Mouse (Mus musculus): Measurements from ENCODE around the gene Sppl3. TPM values are rescaled to one million over a fixed set of nuclear protein-coding genes. Genes with fewer than 3 reads are reported as not detected.

Sppl3 gene
- polyA plus RNA-seq, 1 experiment from 2014 or later = 24.0 TPM

- Histone ChIP-seq H3K4me2 (ENCODE audit: low read length) (no peak overlapping the region), H3K27me3 (replicated peaks; ENCODE audit: control insufficient read depth, insufficient read depth, low read length) (no peaks in the 10 kb centered on the region), H3K9me3 (replicated peaks; ENCODE audit: control insufficient read depth, low read length) (no peaks in the 10 kb centered on the region), H3K36me3 (ENCODE audit: control insufficient read depth, insufficient read depth, low read length) (no peaks in the 10 kb centered on the region), H3K4me3 (ENCODE audit: low read depth, low read length) (no peak overlapping the region), H3K9ac (ENCODE audit: low read length) (no peak overlapping the region), H3K27ac (ENCODE audit: low read depth, low read length) (no peak overlapping the region), H3K4me1 (ENCODE audit: control insufficient read depth, insufficient read depth, low read length) (peaks cover 3% of the 10 kb centered on the region)
- DNase-seq (ENCODE audit: low spot score) = no peak
- no peak for ATAC-seq
- 80% methylated on average over 2 of the region's 2 CpGs for WGBS
Observed at GRCm38 (mm10) chr5:115018270-115018669, 7.3 kb downstream of the Sppl3 start.

- no peaks in the 10 kb centered on the region for H3K9me3 ChIP-seq (replicated peaks; ENCODE audit: control insufficient read depth, low read length)
- H3K9ac ChIP-seq (ENCODE audit: low read length) = no peak overlapping the region
- ATAC-seq = no peak
- no peak overlapping the region for H3K4me2 ChIP-seq (ENCODE audit: low read length)
- H3K36me3 ChIP-seq (ENCODE audit: control insufficient read depth, insufficient read depth, low read length) = no peaks in the 10 kb centered on the region
- DNase-seq (ENCODE audit: low spot score) = no peak
- no peak overlapping the region for H3K27ac ChIP-seq (ENCODE audit: low read depth, low read length)
- H3K4me1 ChIP-seq (ENCODE audit: control insufficient read depth, insufficient read depth, low read length) = no peaks in the 10 kb centered on the region
- WGBS = 81% methylated on average over 4 of the region's 4 CpGs
- H3K27me3 ChIP-seq (replicated peaks; ENCODE audit: control insufficient read depth, insufficient read depth, low read length) = no peaks in the 10 kb centered on the region
- H3K4me3 ChIP-seq (ENCODE audit: low read depth, low read length) = no peak overlapping the region
Observed at GRCm38 (mm10) chr5:115018813-115019212, 7.9 kb downstream of the Sppl3 start.

- Histone ChIP-seq H3K27me3 (replicated peaks; ENCODE audit: control insufficient read depth, insufficient read depth, low read length) (no peaks in the 10 kb centered on the region), H3K9me3 (replicated peaks; ENCODE audit: control insufficient read depth, low read length) (no peaks in the 10 kb centered on the region), H3K4me1 (ENCODE audit: control insufficient read depth, insufficient read depth, low read length) (no peaks in the 10 kb centered on the region), H3K4me2 (ENCODE audit: low read length) (no peak overlapping the region), H3K9ac (ENCODE audit: low read length) (no peak overlapping the region), H3K27ac (ENCODE audit: low read depth, low read length) (no peak overlapping the region), H3K4me3 (ENCODE audit: low read depth, low read length) (no peak overlapping the region), H3K36me3 (ENCODE audit: control insufficient read depth, insufficient read depth, low read length) (no peaks in the 10 kb centered on the region)
- WGBS = 95% methylated on average over 7 of the region's 7 CpGs
- no peak for ATAC-seq
- no peak for DNase-seq (ENCODE audit: low spot score)
Observed at GRCm38 (mm10) chr5:115022021-115022420, 11.1 kb downstream of the Sppl3 start.

GRCm38 (mm10) chr5:115026170-115026569, 15.2 kb downstream of the Sppl3 start:
- DNase-seq (ENCODE audit: low spot score) = no peak
- Histone ChIP-seq H3K4me1 (ENCODE audit: control insufficient read depth, insufficient read depth, low read length) (no peaks in the 10 kb centered on the region), H3K9me3 (replicated peaks; ENCODE audit: control insufficient read depth, low read length) (no peaks in the 10 kb centered on the region), H3K4me2 (ENCODE audit: low read length) (no peak overlapping the region), H3K36me3 (ENCODE audit: control insufficient read depth, insufficient read depth, low read length) (no peaks in the 10 kb centered on the region), H3K27ac (ENCODE audit: low read depth, low read length) (no peak overlapping the region), H3K4me3 (ENCODE audit: low read depth, low read length) (no peak overlapping the region), H3K9ac (ENCODE audit: low read length) (no peak overlapping the region), H3K27me3 (replicated peaks; ENCODE audit: control insufficient read depth, insufficient read depth, low read length) (no peaks in the 10 kb centered on the region)
- ATAC-seq = no peak
- 82% methylated on average over 4 of the region's 4 CpGs for WGBS

- ATAC-seq (no peak), DNase-seq (ENCODE audit: low spot score) (no peak)
- H3K27me3 ChIP-seq (replicated peaks; ENCODE audit: control insufficient read depth, insufficient read depth, low read length) = no peaks in the 10 kb centered on the region
- H3K9ac ChIP-seq (ENCODE audit: low read length) = no peak overlapping the region
- WGBS = 95% methylated on average over 3 of the region's 3 CpGs
- H3K9me3 ChIP-seq (replicated peaks; ENCODE audit: control insufficient read depth, low read length) = no peaks in the 10 kb centered on the region
- H3K27ac ChIP-seq (ENCODE audit: low read depth, low read length) = no peak overlapping the region
- no peaks in the 10 kb centered on the region for H3K36me3 ChIP-seq (ENCODE audit: control insufficient read depth, insufficient read depth, low read length)
- no peak overlapping the region for H3K4me3 ChIP-seq (ENCODE audit: low read depth, low read length)
- no peaks in the 10 kb centered on the region for H3K4me1 ChIP-seq (ENCODE audit: control insufficient read depth, insufficient read depth, low read length)
- no peak overlapping the region for H3K4me2 ChIP-seq (ENCODE audit: low read length)
Observed at GRCm38 (mm10) chr5:115027109-115027508, 16.2 kb downstream of the Sppl3 start.

GRCm38 (mm10) chr5:115028920-115029319, 18.0 kb downstream of the Sppl3 start:
- Histone ChIP-seq H3K9ac (ENCODE audit: low read length) (no peak overlapping the region), H3K4me3 (ENCODE audit: low read depth, low read length) (no peak overlapping the region), H3K4me2 (ENCODE audit: low read length) (no peak overlapping the region), H3K27ac (ENCODE audit: low read depth, low read length) (no peak overlapping the region), H3K27me3 (replicated peaks; ENCODE audit: control insufficient read depth, insufficient read depth, low read length) (no peaks in the 10 kb centered on the region), H3K9me3 (replicated peaks; ENCODE audit: control insufficient read depth, low read length) (no peaks in the 10 kb centered on the region), H3K36me3 (ENCODE audit: control insufficient read depth, insufficient read depth, low read length) (no peaks in the 10 kb centered on the region), H3K4me1 (ENCODE audit: control insufficient read depth, insufficient read depth, low read length) (no peaks in the 10 kb centered on the region)
- ATAC-seq = no peak
- no peak for DNase-seq (ENCODE audit: low spot score)
- 90% methylated on average over 4 of the region's 4 CpGs for WGBS

- no peak overlapping the region for H3K4me2 ChIP-seq (ENCODE audit: low read length)
- no peak for ATAC-seq
- no peak overlapping the region for H3K4me3 ChIP-seq (ENCODE audit: low read depth, low read length)
- 87% methylated on average over 3 of the region's 3 CpGs for whole genome bisulfite sequencing
- no peaks in the 10 kb centered on the region for H3K36me3 ChIP-seq (ENCODE audit: control insufficient read depth, insufficient read depth, low read length)
- no peaks in the 10 kb centered on the region for H3K27me3 ChIP-seq (replicated peaks; ENCODE audit: control insufficient read depth, insufficient read depth, low read length)
- H3K4me1 ChIP-seq (ENCODE audit: control insufficient read depth, insufficient read depth, low read length) = no peaks in the 10 kb centered on the region
- no peaks in the 10 kb centered on the region for H3K9me3 ChIP-seq (replicated peaks; ENCODE audit: control insufficient read depth, low read length)
- H3K27ac ChIP-seq (ENCODE audit: low read depth, low read length) = no peak overlapping the region
- no peak overlapping the region for H3K9ac ChIP-seq (ENCODE audit: low read length)
- DNase-seq (ENCODE audit: low spot score) = no peak
Observed at GRCm38 (mm10) chr5:115029509-115029908, 18.6 kb downstream of the Sppl3 start.

GRCm38 (mm10) chr5:115031576-115031975, 20.6 kb downstream of the Sppl3 start:
- Histone ChIP-seq H3K27ac (ENCODE audit: low read depth, low read length) (no peak overlapping the region), H3K4me2 (ENCODE audit: low read length) (no peak overlapping the region), H3K27me3 (replicated peaks; ENCODE audit: control insufficient read depth, insufficient read depth, low read length) (no peaks in the 10 kb centered on the region), H3K4me1 (ENCODE audit: control insufficient read depth, insufficient read depth, low read length) (no peaks in the 10 kb centered on the region), H3K9ac (ENCODE audit: low read length) (no peak overlapping the region), H3K9me3 (replicated peaks; ENCODE audit: control insufficient read depth, low read length) (no peaks in the 10 kb centered on the region), H3K4me3 (ENCODE audit: low read depth, low read length) (no peak overlapping the region), H3K36me3 (ENCODE audit: control insufficient read depth, insufficient read depth, low read length) (no peaks in the 10 kb centered on the region)
- 87% methylated on average over 5 of the region's 5 CpGs for WGBS
- ATAC-seq (no peak), DNase-seq (ENCODE audit: low spot score) (no peak)

- Histone ChIP-seq H3K27ac (ENCODE audit: low read depth, low read length) (no peak overlapping the region), H3K36me3 (ENCODE audit: control insufficient read depth, insufficient read depth, low read length) (no peaks in the 10 kb centered on the region), H3K9me3 (replicated peaks; ENCODE audit: control insufficient read depth, low read length) (no peaks in the 10 kb centered on the region), H3K4me1 (ENCODE audit: control insufficient read depth, insufficient read depth, low read length) (no peaks in the 10 kb centered on the region), H3K4me3 (ENCODE audit: low read depth, low read length) (no peak overlapping the region), H3K27me3 (replicated peaks; ENCODE audit: control insufficient read depth, insufficient read depth, low read length) (no peaks in the 10 kb centered on the region), H3K4me2 (ENCODE audit: low read length) (no peak overlapping the region), H3K9ac (ENCODE audit: low read length) (no peak overlapping the region)
- ATAC-seq = no peak
- no peak for DNase-seq (ENCODE audit: low spot score)
- WGBS = 95% methylated on average over 2 of the region's 2 CpGs
Observed at GRCm38 (mm10) chr5:115032620-115033019, 21.7 kb downstream of the Sppl3 start.
